Mouse (Mus musculus): ENCODE data around the gene Enkd1.

The Enkd1 gene

GRCm38 (mm10) chr8:105661167-105661566 is 46.8 kb downstream of the Enkd1 start:
- peak; percentile 41; the same call in 1 of the 2 replicates for ATAC-seq (ENCODE audit: low TSS enrichment)

DNA sequence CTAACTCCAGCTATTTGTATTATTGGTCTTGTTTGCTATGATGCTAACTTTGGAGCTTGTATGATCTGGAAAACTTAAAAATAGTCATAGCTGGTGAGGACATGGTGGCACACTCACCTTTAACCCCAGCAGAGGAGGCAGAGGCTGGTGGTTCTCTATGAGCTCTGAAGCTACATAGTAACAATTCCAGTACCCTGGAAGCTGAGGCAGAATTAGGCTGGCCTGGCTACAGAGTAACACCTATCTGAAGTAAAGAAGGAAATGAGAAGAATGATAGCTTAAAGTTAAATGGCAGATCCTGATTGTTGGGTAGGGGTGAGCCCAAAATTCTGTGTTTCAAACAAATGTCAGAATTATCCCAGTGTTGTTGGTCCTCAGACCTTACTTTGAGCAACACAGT is 50.4 kb downstream of the Enkd1 start:
- no peak for ATAC-seq (ENCODE audit: low TSS enrichment)
